Comparison of ENCODE assay signal across 19 mouse cellular contexts in the genomic region with DNA sequence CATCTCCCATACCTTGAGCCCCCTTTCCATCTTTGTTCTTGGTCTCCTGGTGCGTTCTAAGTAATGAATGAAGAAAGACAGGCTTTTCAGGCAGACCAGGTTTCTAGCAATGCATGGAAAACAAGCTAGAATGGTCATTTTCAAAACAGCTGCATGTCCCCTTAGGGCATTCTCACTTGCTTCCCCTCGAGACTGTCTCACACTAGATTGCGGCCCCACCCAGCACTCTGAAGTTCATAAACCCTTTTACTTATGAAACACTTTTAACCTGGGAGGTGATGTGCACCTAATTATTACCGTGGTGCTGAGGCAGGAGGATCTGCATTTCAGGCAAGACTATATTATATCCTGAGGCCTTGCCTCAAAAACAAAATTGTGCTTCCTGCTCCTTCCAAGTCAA. TPM values are rescaled to one million over a fixed set of nuclear protein-coding genes. Genes with fewer than 3 reads are reported as not detected.
DNase-seq lines count a peak whose midpoint lies in the region; ATAC-seq and TF ChIP-seq lines count a peak whose summit lies in the region.
"Had no signal": no experiment of that assay in that cellular context is flagged by ENCODE, and none has a peak within 500 bp of the region (broad histone marks: within the 10 kb centered on the region; RNA-seq: fewer than 3 reads in every experiment).

No protein-coding gene starts in this region.

- H3K9me3 ChIP-seq in embryonic facial prominence, embryonic 13.5 days = no peaks in the 10 kb centered on the region
- H3K9me3 ChIP-seq in embryonic facial prominence, embryonic 10.5 days = no peaks in the 10 kb centered on the region
- H3K9me3 ChIP-seq in liver, embryonic 14.5 days (ENCODE audit: control insufficient read depth, low read length) = no peaks in the 10 kb centered on the region
- H3K9me3 ChIP-seq in liver, embryonic 11.5 days (ENCODE audit: control insufficient read depth, low read length) = no peaks in the 10 kb centered on the region
- no peaks in the 10 kb centered on the region for H3K9me3 ChIP-seq in embryonic facial prominence, embryonic 14.5 days (ENCODE audit: control insufficient read depth, low read length)
- no peaks in the 10 kb centered on the region for H3K9me3 ChIP-seq in hindbrain, embryonic 10.5 days
- H3K9me3 ChIP-seq: embryonic facial prominence, embryonic 12.5 days; forebrain, embryonic 12.5 days; G1E; kidney, embryonic 15.5 days had no signal

- H3K9ac ChIP-seq in embryonic facial prominence, embryonic 13.5 days = no peak overlapping the region
- H3K9ac ChIP-seq in liver, embryonic 14.5 days (replicated peaks) = no peak overlapping the region
- no peak overlapping the region for H3K9ac ChIP-seq in liver, embryonic 11.5 days (ENCODE audit: low read depth, low read length)
- H3K9ac ChIP-seq in embryonic facial prominence, embryonic 14.5 days (ENCODE audit: low read depth, low read length) = no peak overlapping the region
- H3K9ac ChIP-seq: forebrain, embryonic 12.5 days; kidney, embryonic 15.5 days had no signal

- ATAC-seq in embryonic facial prominence, embryonic 13.5 days (ENCODE audit: insufficient number of reproducible peaks, insufficient read depth, low FRiP score, low TSS enrichment, low read depth) = no peak
- ATAC-seq in liver, embryonic 14.5 days (ENCODE audit: insufficient read depth) = no peak
- ATAC-seq in liver, embryonic 11.5 days (replicated peaks; ENCODE audit: low FRiP score) = no peak
- ATAC-seq in embryonic facial prominence, embryonic 14.5 days (ENCODE audit: low read depth) = no peak
- ATAC-seq: inflammation-experienced regulatory T-cells, adult 6 months; midbrain, embryonic 16.5 days had no signal

- no peaks in the 10 kb centered on the region for H3K36me3 ChIP-seq in embryonic facial prominence, embryonic 13.5 days
- H3K36me3 ChIP-seq in embryonic facial prominence, embryonic 10.5 days (replicated peaks) = no peaks in the 10 kb centered on the region
- H3K36me3 ChIP-seq in liver, embryonic 14.5 days (replicated peaks; ENCODE audit: control insufficient read depth, insufficient read depth, low read depth) = no peaks in the 10 kb centered on the region
- H3K36me3 ChIP-seq in liver, embryonic 11.5 days (ENCODE audit: control insufficient read depth, insufficient read depth, low read length) = no peaks in the 10 kb centered on the region
- no peaks in the 10 kb centered on the region for H3K36me3 ChIP-seq in embryonic facial prominence, embryonic 14.5 days (ENCODE audit: control insufficient read depth, insufficient read depth, low read length)
- no peaks in the 10 kb centered on the region for H3K36me3 ChIP-seq in hindbrain, embryonic 10.5 days
- no peaks in the 10 kb centered on the region for H3K36me3 ChIP-seq in kidney, adult 2 months (ENCODE audit: control insufficient read depth, insufficient read depth, low read length)
- H3K36me3 ChIP-seq: embryonic facial prominence, embryonic 12.5 days; forebrain, embryonic 12.5 days; kidney, embryonic 15.5 days had no signal

- no peak for DNase-seq in embryonic facial prominence, embryonic 10.5 days (ENCODE audit: low spot score)
- no peak for DNase-seq in liver, embryonic 14.5 days (ENCODE audit: low read depth in 3 of 3, low spot score in 3 of 3)
- no peak for DNase-seq in liver, embryonic 11.5 days (ENCODE audit: low spot score)
- DNase-seq in embryonic facial prominence, embryonic 14.5 days (ENCODE audit: low spot score) = no peak
- DNase-seq in hindbrain, embryonic 10.5 days (ENCODE audit: low spot score) = no peak
- DNase-seq in kidney, adult 2 months = no peak
- DNase-seq: adrenal gland, adult 8-10 months; B cell, adult 2 months; cerebellum, adult 11 months; left cerebral cortex, postnatal 4 days; spleen, adult 18-20 months; thymus, postnatal 14 days had no signal

- no peak for TF ChIP-seq POLR2A in kidney, adult 2 months (IDR thresholded peaks at IDR 0.05; ENCODE audit: low read depth, low read length)

- H3K4me3 ChIP-seq in embryonic facial prominence, embryonic 13.5 days = no peak overlapping the region
- H3K4me3 ChIP-seq in embryonic facial prominence, embryonic 10.5 days = no peak overlapping the region
- no peak overlapping the region for H3K4me3 ChIP-seq in liver, embryonic 14.5 days (ENCODE audit: insufficient read depth in 1 of 2, low read depth in 2 of 2, low read length in 2 of 2)
- H3K4me3 ChIP-seq in liver, embryonic 11.5 days (ENCODE audit: low read depth, low read length) = no peak overlapping the region
- H3K4me3 ChIP-seq in embryonic facial prominence, embryonic 14.5 days (ENCODE audit: low read depth, low read length) = no peak overlapping the region
- no peak overlapping the region for H3K4me3 ChIP-seq in hindbrain, embryonic 10.5 days
- H3K4me3 ChIP-seq in kidney, adult 2 months (ENCODE audit: insufficient read depth, low read depth, low read length) = no peak overlapping the region

- no peak for TF ChIP-seq CTCF in liver, embryonic 14.5 days (IDR thresholded peaks at IDR 0.05; ENCODE audit: low read depth)
- TF ChIP-seq CTCF in kidney, adult 2 months (conservative IDR thresholded peaks at IDR 0.05; ENCODE audit: insufficient read depth, insufficient read length, low read depth, low read length) = no peak

- TF ChIP-seq EP300 in liver, embryonic 14.5 days (IDR thresholded peaks at IDR 0.05; ENCODE audit: low read depth) = no peak

- H3K4me2 ChIP-seq in embryonic facial prominence, embryonic 13.5 days = no peak overlapping the region
- H3K4me2 ChIP-seq in liver, embryonic 14.5 days (ENCODE audit: low read depth) = peak overlapping the region; percentile 65
- no peak overlapping the region for H3K4me2 ChIP-seq in liver, embryonic 11.5 days
- 0 out of 2 replicates have a peak overlapping the region, but pooled peaks have one; percentile 3 for H3K4me2 ChIP-seq in embryonic facial prominence, embryonic 14.5 days (ENCODE audit: low read depth, low read length)

- peaks cover 35% of the 10 kb centered on the region for H3K4me1 ChIP-seq in embryonic facial prominence, embryonic 13.5 days
- peaks cover 56% of the 10 kb centered on the region for H3K4me1 ChIP-seq in embryonic facial prominence, embryonic 10.5 days
- peaks cover 17 to 24% of the 10 kb centered on the region in 2 experiments for H3K4me1 ChIP-seq in liver, embryonic 14.5 days (replicated peaks; ENCODE audit: control insufficient read depth in 2 of 2, insufficient read depth in 2 of 2, low read length in 1 of 2)
- H3K4me1 ChIP-seq in liver, embryonic 11.5 days (replicated peaks; ENCODE audit: control insufficient read depth, insufficient read depth, low read length) = peaks cover 29% of the 10 kb centered on the region
- peaks cover 26% of the 10 kb centered on the region for H3K4me1 ChIP-seq in embryonic facial prominence, embryonic 14.5 days (ENCODE audit: control insufficient read depth, insufficient read depth, low read length)
- peaks cover 52% of the 10 kb centered on the region for H3K4me1 ChIP-seq in hindbrain, embryonic 10.5 days (replicated peaks)
- H3K4me1 ChIP-seq in kidney, adult 2 months (ENCODE audit: control insufficient read depth, insufficient read depth, low read length) = peaks cover 24% of the 10 kb centered on the region

- 48% methylated on average over 4 of the region's 4 CpGs for WGBS in embryonic facial prominence, embryonic 13.5 days
- WGBS in embryonic facial prominence, embryonic 10.5 days = 66% methylated on average over 4 of the region's 4 CpGs
- WGBS in liver, embryonic 14.5 days (ENCODE audit: insufficient replicate concordance) = 77% methylated on average over 4 of the region's 4 CpGs
- 81% methylated on average over 4 of the region's 4 CpGs for WGBS in liver, embryonic 11.5 days
- WGBS in embryonic facial prominence, embryonic 14.5 days = 65% methylated on average over 4 of the region's 4 CpGs
- WGBS in hindbrain, embryonic 10.5 days = 78% methylated on average over 4 of the region's 4 CpGs
- 70% methylated on average over 4 of the region's 4 CpGs for WGBS in kidney, adult 2 months

- H3K27ac ChIP-seq in embryonic facial prominence, embryonic 13.5 days = 0 out of 2 replicates have a peak overlapping the region, but pooled peaks have one; percentile 17
- H3K27ac ChIP-seq in embryonic facial prominence, embryonic 10.5 days (replicated peaks) = no peak overlapping the region
- no peak overlapping the region for H3K27ac ChIP-seq in liver, embryonic 14.5 days
- H3K27ac ChIP-seq in liver, embryonic 11.5 days (ENCODE audit: low read depth, low read length) = no peak overlapping the region
- 0 out of 2 replicates have a peak overlapping the region, but pooled peaks have one; percentile 2 for H3K27ac ChIP-seq in embryonic facial prominence, embryonic 14.5 days (replicated peaks; ENCODE audit: low read depth, low read length)
- H3K27ac ChIP-seq in hindbrain, embryonic 10.5 days = no peak overlapping the region
- no peak overlapping the region for H3K27ac ChIP-seq in kidney, adult 2 months (ENCODE audit: insufficient read depth, low read depth, low read length)
- H3K27ac ChIP-seq: embryonic facial prominence, embryonic 12.5 days; forebrain, embryonic 12.5 days had no signal

- H3K27me3 ChIP-seq in embryonic facial prominence, embryonic 13.5 days = peaks cover 10% of the 10 kb centered on the region
- peaks cover 44% of the 10 kb centered on the region for H3K27me3 ChIP-seq in embryonic facial prominence, embryonic 10.5 days (replicated peaks; ENCODE audit: low read depth, poor library complexity, severe bottlenecking)
- H3K27me3 ChIP-seq in liver, embryonic 14.5 days (ENCODE audit: control insufficient read depth, insufficient read depth, low read length) = no peaks in the 10 kb centered on the region; the same call in 1 of the 2 replicates
- H3K27me3 ChIP-seq in liver, embryonic 11.5 days (replicated peaks; ENCODE audit: control insufficient read depth, insufficient read depth, low read length) = peaks cover 2% of the 10 kb centered on the region; the same call in 1 of the 2 replicates
- H3K27me3 ChIP-seq in embryonic facial prominence, embryonic 14.5 days (replicated peaks; ENCODE audit: control insufficient read depth, insufficient read depth, low read length) = no peaks in the 10 kb centered on the region
- peaks cover 41% of the 10 kb centered on the region for H3K27me3 ChIP-seq in hindbrain, embryonic 10.5 days (ENCODE audit: insufficient read depth, poor library complexity, severe bottlenecking)
- H3K27me3 ChIP-seq in kidney, adult 2 months (replicated peaks; ENCODE audit: control insufficient read depth, insufficient read depth, low read length) = no peaks in the 10 kb centered on the region
- H3K27me3 ChIP-seq: kidney, embryonic 15.5 days had no signal

RNA-seq across cellular contexts. Expression of a gene that starts 2.3 kb away (rescaled TPM):
- 5.2 and 6.9 TPM in 2 replicates for polyA plus RNA-seq in embryonic facial prominence, embryonic 13.5 days (2015; fragmentation: Nextera tagmentation; extraction: Ambion mirVana)
- 2.8 and 2.9 TPM in 2 replicates for polyA plus RNA-seq in embryonic facial prominence, embryonic 10.5 days (2016; fragmentation: Nextera tagmentation; extraction: Ambion mirVana)
- polyA plus RNA-seq in liver, embryonic 14.5 days (2012; rRNA removed) = 8.4 and 11.4 TPM in 2 replicates
- 2.4 and 2.6 TPM in 2 replicates for polyA plus RNA-seq in liver, embryonic 14.5 days (2014; fragmentation: Nextera tagmentation; extraction: Ambion mirVana)
- 4.6 and 6.1 TPM in 2 replicates for polyA plus RNA-seq in liver, embryonic 11.5 days (2014; fragmentation: Nextera tagmentation; extraction: Ambion mirVana)
- 7.3 and 8.9 TPM in 2 replicates for polyA plus RNA-seq in embryonic facial prominence, embryonic 14.5 days (2014; fragmentation: Nextera tagmentation; extraction: Ambion mirVana)
- 1.7 and 2.3 TPM in 2 replicates for polyA plus RNA-seq in hindbrain, embryonic 10.5 days (2016; fragmentation: Nextera tagmentation; extraction: Ambion mirVana)
- 24.9 and 26.4 TPM in 2 replicates for polyA plus RNA-seq in kidney, adult 2 months (2012; rRNA removed)

RNA-seq across cellular contexts. Expression of a gene that starts 12.3 kb away (rescaled TPM):
- polyA plus RNA-seq in embryonic facial prominence, embryonic 13.5 days (2015; fragmentation: Nextera tagmentation; extraction: Ambion mirVana) = 16.6 and 17.4 TPM in 2 replicates
- 6.3 and 10.1 TPM in 2 replicates for polyA plus RNA-seq in embryonic facial prominence, embryonic 10.5 days (2016; fragmentation: Nextera tagmentation; extraction: Ambion mirVana)
- 22.2 and 27.3 TPM in 2 replicates for polyA plus RNA-seq in liver, embryonic 14.5 days (2012; rRNA removed)
- 49.7 and 63.2 TPM in 2 replicates for polyA plus RNA-seq in liver, embryonic 14.5 days (2014; fragmentation: Nextera tagmentation; extraction: Ambion mirVana)
- polyA plus RNA-seq in liver, embryonic 11.5 days (2014; fragmentation: Nextera tagmentation; extraction: Ambion mirVana) = 24.5 and 30.7 TPM in 2 replicates
- 15.0 and 21.4 TPM in 2 replicates for polyA plus RNA-seq in embryonic facial prominence, embryonic 14.5 days (2014; fragmentation: Nextera tagmentation; extraction: Ambion mirVana)
- polyA plus RNA-seq in hindbrain, embryonic 10.5 days (2016; fragmentation: Nextera tagmentation; extraction: Ambion mirVana) = 7.7 and 8.3 TPM in 2 replicates
- polyA plus RNA-seq in kidney, adult 2 months (2012; rRNA removed) = 119 and 130 TPM in 2 replicates

RNA-seq across cellular contexts. Expression of a gene that starts 12.3 kb away (rescaled TPM):
- polyA plus RNA-seq in embryonic facial prominence, embryonic 13.5 days (2015; fragmentation: Nextera tagmentation; extraction: Ambion mirVana) = 5.3 and 7.2 TPM in 2 replicates
- polyA plus RNA-seq in embryonic facial prominence, embryonic 10.5 days (2016; fragmentation: Nextera tagmentation; extraction: Ambion mirVana) = 1.7 and 2.6 TPM in 2 replicates
- 0.31 and 0.36 TPM in 2 replicates for polyA plus RNA-seq in liver, embryonic 14.5 days (2012; rRNA removed)
- 0.06 and 0.29 TPM in 2 replicates for polyA plus RNA-seq in liver, embryonic 14.5 days (2014; fragmentation: Nextera tagmentation; extraction: Ambion mirVana)
- 1.1 and 1.3 TPM in 2 replicates for polyA plus RNA-seq in liver, embryonic 11.5 days (2014; fragmentation: Nextera tagmentation; extraction: Ambion mirVana)
- polyA plus RNA-seq in embryonic facial prominence, embryonic 14.5 days (2014; fragmentation: Nextera tagmentation; extraction: Ambion mirVana) = 3.0 and 3.2 TPM in 2 replicates
- 1.6 and 1.9 TPM in 2 replicates for polyA plus RNA-seq in hindbrain, embryonic 10.5 days (2016; fragmentation: Nextera tagmentation; extraction: Ambion mirVana)
- polyA plus RNA-seq in kidney, adult 2 months (2012; rRNA removed) = 14.9 and 18.1 TPM in 2 replicates
- polyA plus RNA-seq: G1E; inflammation-experienced regulatory T-cells, adult 6 months had no signal

RNA-seq across cellular contexts. Expression of a gene that starts 18.5 kb away (rescaled TPM):
- polyA plus RNA-seq in embryonic facial prominence, embryonic 13.5 days (2015; fragmentation: Nextera tagmentation; extraction: Ambion mirVana) = 15.0 and 16.2 TPM in 2 replicates
- polyA plus RNA-seq in embryonic facial prominence, embryonic 10.5 days (2016; fragmentation: Nextera tagmentation; extraction: Ambion mirVana) = 8.4 and 10.9 TPM in 2 replicates
- 2.2 and 3.5 TPM in 2 replicates for polyA plus RNA-seq in liver, embryonic 14.5 days (2012; rRNA removed)
- 3.4 and 4.4 TPM in 2 replicates for polyA plus RNA-seq in liver, embryonic 14.5 days (2014; fragmentation: Nextera tagmentation; extraction: Ambion mirVana)
- polyA plus RNA-seq in liver, embryonic 11.5 days (2014; fragmentation: Nextera tagmentation; extraction: Ambion mirVana) = 11.9 and 13.8 TPM in 2 replicates
- 6.8 and 9.5 TPM in 2 replicates for polyA plus RNA-seq in embryonic facial prominence, embryonic 14.5 days (2014; fragmentation: Nextera tagmentation; extraction: Ambion mirVana)
- polyA plus RNA-seq in hindbrain, embryonic 10.5 days (2016; fragmentation: Nextera tagmentation; extraction: Ambion mirVana) = 7.7 and 8.9 TPM in 2 replicates
- polyA plus RNA-seq in kidney, adult 2 months (2012; rRNA removed) = 3.8 and 4.0 TPM in 2 replicates

RNA-seq across cellular contexts. Expression of a gene that starts 57.1 kb away (rescaled TPM):
- 1.7 and 2.4 TPM in 2 replicates for polyA plus RNA-seq in embryonic facial prominence, embryonic 13.5 days (2015; fragmentation: Nextera tagmentation; extraction: Ambion mirVana)
- 0.49 and 0.67 TPM in 2 replicates for polyA plus RNA-seq in embryonic facial prominence, embryonic 10.5 days (2016; fragmentation: Nextera tagmentation; extraction: Ambion mirVana)
- 2.3 and 3.5 TPM in 2 replicates for polyA plus RNA-seq in liver, embryonic 14.5 days (2012; rRNA removed)
- 2.3 and 3.5 TPM in 2 replicates for polyA plus RNA-seq in liver, embryonic 14.5 days (2014; fragmentation: Nextera tagmentation; extraction: Ambion mirVana)
- polyA plus RNA-seq in liver, embryonic 11.5 days (2014; fragmentation: Nextera tagmentation; extraction: Ambion mirVana) = 6.3 and 6.9 TPM in 2 replicates
- 3.3 and 3.5 TPM in 2 replicates for polyA plus RNA-seq in embryonic facial prominence, embryonic 14.5 days (2014; fragmentation: Nextera tagmentation; extraction: Ambion mirVana)
- polyA plus RNA-seq in hindbrain, embryonic 10.5 days (2016; fragmentation: Nextera tagmentation; extraction: Ambion mirVana) = 0.72 and 1.5 TPM in 2 replicates
- polyA plus RNA-seq in kidney, adult 2 months (2012; rRNA removed) = 32.7 and 35.5 TPM in 2 replicates

Comparison
In these comparisons a context has a peak if more than half of its experiments do, and no peak if none do; other contexts are left out.
1. H3K27ac ChIP-seq: peak in embryonic facial prominence, embryonic 13.5 days (single experiment) and embryonic facial prominence, embryonic 14.5 days (single experiment); none in embryonic facial prominence, embryonic 10.5 days (single experiment), liver, embryonic 14.5 days (single experiment), liver, embryonic 11.5 days (single experiment), hindbrain, embryonic 10.5 days (single experiment) and kidney, adult 2 months (single experiment).
2. H3K4me2 ChIP-seq: peak in liver, embryonic 14.5 days (single experiment) and embryonic facial prominence, embryonic 14.5 days (single experiment); none in embryonic facial prominence, embryonic 13.5 days (single experiment) and liver, embryonic 11.5 days (single experiment).